Mouse (Mus musculus) megakaryocyte, embryonic 14.5 days (primary cell): ENCODE measurements at regions not wholly inside any gene's neighbourhood (a gene's known extent, or its start where the extent isn't known, plus 50 kb on each side); places are given as distances from the start of the nearest gene placed in this dataset.

ENCODE experiments used
- FLI1 ChIP-seq: IDR thresholded peaks from 2 replicates; pipeline ENCODE4 v1.6.1; 2012; ENCODE audit warnings: low read length, inconsistent platforms, mixed read lengths
- GATA1 ChIP-seq: IDR thresholded peaks from 3 replicates; pipeline ENCODE4 v1.6.1; 2012; ENCODE audit warnings: mixed read lengths, low read length, inconsistent platforms, borderline replicate concordance

DNA sequence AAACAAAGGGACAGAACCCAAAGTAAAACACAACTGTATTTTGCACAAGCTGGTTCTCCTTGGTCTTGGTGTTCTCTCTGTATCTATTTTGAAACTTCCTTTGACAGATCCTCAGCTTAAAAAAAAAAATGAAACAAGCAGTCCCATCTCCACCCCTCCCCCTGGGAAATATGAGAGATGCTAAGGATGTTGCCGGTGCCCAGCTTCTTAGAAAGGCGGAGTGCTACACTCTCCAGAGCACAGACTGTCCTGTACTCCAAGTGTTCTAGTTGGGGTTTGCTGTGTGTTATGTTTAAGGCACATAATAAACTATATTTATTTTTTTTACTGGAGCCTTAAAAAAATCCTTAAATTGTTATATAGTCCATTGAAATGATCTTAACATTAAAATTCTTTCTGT, 78.1 kb downstream of the Bod1 start:
- no peak for TF ChIP-seq GATA1
- TF ChIP-seq FLI1, result no peak
